Mouse (Mus musculus): ENCODE measurements around the gene Cln3.

Cln3 gene

DNA sequence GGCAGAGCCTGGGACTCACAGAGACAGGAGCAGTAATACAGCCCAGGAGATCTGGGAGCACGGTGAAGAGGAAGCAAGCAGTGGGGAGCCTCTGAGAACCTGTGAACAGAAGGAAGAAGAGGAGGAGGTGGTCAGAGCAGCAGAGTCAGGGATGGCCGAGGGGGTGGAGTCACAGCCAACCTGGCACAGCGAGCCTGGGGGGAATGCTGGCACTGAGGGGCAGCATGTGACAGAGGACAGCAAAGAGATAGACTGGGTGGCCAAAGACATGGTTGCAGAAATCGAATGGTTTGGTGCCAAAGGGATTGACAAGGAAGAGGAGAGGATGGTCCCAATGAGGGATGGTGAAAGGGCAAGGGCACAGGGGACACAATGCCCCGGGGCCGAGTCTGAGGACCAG, at the start of gene Cln3:
Cln3 (minus strand) TSS at position 101 of the 400 bp plus-strand sequence.
- in situ Hi-C loops (cut with MboI, MseI): no loop called here

DNA sequence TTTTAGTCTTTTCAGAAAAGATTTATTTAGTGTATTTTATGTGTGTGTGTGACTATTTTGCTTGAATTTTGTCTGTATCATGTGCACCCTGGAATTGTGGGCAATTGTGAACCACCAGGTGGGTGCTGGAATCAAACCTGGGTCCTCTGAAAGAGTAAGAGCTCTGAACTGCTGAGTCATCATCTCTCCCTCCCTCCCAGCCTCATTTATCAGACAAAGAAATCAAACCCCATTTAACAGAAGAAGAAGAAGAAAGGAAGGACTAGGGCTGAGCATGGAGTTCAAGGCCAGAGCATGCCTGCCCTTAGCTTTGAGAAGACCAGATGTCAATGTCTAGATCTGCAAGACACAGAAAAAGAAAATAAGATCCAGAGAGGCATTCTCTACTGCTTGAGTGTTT, 49.8 kb upstream of the Cln3 start:
- in situ Hi-C loops (cut with MboI, MseI): loop anchor here (5.0 kb wide), 1 partner anchor 58 kb away; no protein-coding TSS in a partner anchor

- in situ Hi-C loops (cut with MboI, MseI): no loop called here
Measured at GRCm38 (mm10) chr7:126632478-126632877, 46.9 kb upstream of the Cln3 start.

DNA sequence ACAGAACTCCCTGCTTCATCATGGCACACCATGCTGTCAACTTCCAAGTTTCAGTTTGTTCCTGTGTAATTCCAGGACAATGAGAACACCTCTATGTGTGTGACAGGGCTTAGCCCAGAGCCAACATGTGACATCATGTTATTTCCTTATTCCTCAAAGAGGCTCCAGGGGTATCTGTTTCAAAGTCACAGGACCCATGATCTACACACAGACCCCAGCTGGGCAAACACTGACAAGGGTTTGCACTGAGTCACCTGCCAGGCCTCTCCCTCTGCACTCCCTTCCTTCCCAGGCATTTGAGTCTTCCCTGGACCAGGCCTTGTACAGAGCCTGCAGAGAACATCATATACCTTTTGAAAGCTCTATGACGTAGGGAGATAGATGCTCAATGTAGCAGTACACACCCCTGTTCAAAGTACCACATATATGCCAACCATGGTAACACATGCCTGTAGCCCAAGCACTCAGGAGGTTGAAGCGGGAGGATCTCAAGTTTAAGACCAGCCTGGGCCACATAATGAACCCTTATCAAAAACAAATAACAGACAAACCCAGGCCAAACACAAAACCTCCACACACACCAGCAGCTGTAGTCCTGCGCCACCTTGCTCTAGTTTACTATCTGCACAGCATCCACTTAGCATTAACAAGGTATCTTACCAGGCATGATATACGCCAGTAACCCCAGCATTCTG, 45.4 kb upstream of the Cln3 start, which contains the start of gene Nupr1:
Nupr1 (minus strand) TSS at position 38 of the 695 bp plus-strand sequence.
- in situ Hi-C loops (cut with MboI, MseI): no loop called here

DNA sequence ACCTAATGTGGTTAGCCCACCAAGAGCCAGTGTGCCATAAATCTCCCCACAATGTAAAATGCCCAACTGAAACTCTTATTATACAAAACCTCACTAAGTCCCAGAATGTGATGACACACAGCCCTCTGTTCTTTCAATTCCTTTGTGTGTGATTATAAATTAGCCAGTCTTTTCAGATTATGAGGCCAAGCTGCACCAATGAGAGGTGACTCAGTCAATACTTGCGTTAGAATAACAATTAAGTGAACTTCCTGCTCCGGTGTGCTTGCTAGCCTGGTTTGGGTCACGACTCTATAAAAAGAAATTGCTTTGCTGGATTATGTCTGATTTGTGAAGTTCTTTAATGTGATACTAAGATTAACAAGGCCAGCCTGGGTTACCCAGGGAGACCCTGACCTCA, 44.3 kb upstream of the Cln3 start:
- in situ Hi-C loops (cut with MboI, MseI): no loop called here

DNA sequence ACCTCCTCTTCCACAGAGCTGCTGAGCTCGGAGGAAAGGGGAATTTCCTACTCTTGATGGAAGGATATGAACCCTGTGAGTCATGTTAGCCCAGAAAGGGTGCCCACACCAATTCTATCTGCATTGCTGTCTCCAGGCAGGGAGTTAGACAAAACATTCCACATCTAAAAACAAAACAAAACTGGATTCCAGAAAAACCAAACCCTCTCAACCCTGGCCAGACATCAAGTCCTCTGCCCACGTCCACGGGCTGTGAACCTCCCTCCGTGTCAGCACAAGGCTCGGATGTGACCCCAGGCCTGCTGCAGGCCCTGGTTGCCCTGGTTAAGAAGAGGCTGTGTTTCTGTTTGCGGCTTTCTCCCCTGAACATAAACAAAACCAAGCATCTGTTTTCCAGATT, 42.5 kb upstream of the Cln3 start:
- in situ Hi-C loops (cut with MboI, MseI): no loop called here

DNA sequence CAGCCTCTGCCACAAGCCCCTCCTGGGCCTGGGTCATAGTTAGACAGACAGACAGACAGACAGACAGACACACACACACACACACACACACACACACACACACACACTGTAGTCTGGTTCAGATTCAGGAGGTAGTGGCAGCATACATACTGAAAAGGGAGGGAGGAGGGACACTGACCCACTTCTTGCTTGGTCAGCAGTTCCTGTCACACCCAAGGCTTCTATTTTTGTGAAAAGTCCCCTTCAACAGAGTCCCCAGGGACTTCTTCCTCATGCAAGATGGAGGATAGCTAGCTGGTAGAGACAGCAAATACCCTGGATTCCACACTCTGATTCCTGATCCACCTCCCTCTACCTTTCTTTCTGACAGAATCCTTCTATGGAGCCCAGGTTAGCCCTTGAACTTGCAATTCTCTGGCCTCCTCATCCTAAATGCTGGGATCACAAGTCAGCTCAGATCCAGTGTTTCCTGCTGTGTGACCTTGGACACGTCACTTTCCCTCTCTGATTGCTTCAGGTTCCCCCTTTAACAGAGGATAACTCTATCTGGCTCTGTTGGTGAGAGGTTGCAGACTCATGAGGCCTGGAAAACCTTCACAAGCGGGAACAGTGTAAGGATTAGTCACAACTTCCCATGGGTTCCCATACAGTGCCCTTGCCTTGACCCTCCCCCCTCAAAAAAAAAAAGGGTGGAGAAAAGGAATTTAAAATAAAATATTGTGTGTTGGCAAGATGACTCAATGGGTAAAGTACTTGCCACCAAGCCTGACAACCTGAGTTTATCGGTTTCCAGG, 40.4 kb upstream of the Cln3 start:
- in situ Hi-C loops (cut with MboI, MseI): no loop called here

DNA sequence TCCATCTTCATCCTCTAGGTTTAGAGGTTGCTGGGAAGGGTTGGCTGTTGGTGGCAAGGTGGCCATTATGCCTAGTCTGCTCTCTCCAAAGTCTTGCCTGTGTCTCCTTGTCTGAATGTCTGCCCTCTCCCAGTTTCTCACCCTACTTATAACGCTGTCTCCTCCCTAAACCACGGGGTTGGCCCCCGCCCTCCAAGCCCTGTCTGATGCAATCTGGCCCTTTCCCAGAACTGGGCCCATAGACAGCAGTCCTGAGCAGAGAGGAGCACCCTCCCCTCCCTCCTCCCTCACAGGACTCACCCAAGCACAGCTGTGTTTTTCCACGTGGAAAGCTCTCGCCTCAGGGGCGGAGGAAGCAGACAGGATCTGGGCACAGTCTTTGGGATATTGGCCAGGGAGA, 39.8 kb upstream of the Cln3 start:
- in situ Hi-C loops (cut with MboI, MseI): no loop called here

DNA sequence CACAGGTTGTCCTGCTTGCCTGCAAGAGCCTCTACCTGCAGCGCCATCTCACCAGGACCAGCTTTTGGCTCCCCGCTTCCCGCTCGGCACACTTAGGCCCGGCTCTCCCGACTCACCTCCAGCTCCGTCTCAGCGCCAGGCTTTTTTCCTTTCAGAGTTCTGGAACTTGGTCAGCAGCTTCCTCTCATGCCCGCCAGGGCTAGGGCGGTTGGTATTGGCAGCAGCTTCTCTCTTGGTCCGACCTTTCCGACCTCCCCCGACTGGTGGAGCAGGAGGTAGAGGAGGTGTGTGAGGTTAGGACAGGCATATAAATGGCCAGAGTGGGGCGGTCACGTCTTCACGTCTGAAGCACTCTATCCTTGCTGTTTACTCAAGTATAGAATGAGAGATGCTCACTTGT, 39.2 kb upstream of the Cln3 start:
- in situ Hi-C loops (cut with MboI, MseI): no loop called here

DNA sequence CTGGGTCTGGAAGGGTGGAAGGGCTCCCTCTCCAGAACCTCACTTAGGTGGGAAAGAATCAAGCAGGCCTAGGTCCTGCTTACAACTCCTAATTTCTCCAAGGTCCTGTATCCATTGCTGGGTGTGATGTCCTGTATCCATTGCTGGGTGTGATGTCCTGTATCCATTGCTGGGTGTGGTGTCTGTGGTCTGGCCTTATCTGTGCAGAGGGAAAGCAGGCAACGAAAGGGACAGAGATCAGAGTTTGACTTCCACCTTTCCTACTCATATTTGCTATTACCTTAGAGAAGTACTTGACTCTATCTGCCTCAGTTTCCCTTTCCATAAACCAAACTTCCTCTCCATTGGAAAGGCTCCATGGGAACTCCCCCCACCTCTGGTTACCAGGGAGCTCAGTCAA, 37.8 kb upstream of the Cln3 start:
- in situ Hi-C loops (cut with MboI, MseI): no loop called here

DNA sequence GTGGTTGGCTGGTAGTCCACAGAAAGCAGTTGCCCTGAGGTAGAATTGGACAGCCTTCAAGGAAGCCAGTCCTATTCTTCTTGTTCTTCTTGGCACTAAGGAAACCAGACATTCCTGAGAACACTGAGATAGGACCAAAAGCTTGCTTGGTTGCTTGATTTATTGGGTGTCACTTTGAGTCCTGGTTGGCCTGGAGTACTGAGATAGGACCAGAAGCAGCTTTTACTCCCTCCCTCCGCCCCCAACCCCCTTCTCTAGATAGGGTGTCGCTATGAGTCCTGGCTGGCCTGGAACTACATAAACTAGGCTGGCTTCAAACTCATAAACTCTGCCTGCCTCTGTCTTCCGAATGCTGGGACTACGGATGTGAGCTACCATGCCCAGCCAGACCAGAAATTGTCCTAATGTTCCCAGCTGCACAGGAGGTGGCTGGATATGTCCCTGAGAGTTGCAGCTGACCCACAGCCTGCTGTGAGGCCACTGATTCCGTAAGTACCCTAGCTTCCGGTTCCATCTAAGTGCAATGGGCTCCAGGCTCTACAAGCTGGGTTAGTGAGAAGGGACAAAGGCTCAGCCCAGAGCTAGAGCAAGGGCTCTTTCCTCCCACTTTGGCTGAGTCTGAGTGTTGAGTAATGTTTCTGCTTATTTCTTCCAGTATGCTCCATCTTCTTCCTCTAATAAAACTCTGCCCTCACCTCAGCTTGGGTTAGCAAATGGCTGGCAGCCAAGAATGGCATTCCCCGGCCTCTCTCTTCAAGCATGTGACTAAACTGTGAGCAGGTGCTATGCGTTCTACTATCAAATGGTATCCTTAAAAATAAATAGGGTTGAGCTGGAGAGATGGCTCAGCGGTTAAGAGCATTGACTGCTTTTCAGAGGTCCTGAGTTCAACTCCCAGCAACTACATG, 36.1 kb upstream of the Cln3 start:
- in situ Hi-C loops (cut with MboI, MseI): no loop called here

- in situ Hi-C loops (cut with MboI, MseI): no loop called here
Measured at GRCm38 (mm10) chr7:126619559-126620275, 34.1 kb upstream of the Cln3 start.

GRCm38 (mm10) chr7:126616707-126617106, 31.1 kb upstream of the Cln3 start:
- in situ Hi-C loops (cut with MboI, MseI): no loop called here

DNA sequence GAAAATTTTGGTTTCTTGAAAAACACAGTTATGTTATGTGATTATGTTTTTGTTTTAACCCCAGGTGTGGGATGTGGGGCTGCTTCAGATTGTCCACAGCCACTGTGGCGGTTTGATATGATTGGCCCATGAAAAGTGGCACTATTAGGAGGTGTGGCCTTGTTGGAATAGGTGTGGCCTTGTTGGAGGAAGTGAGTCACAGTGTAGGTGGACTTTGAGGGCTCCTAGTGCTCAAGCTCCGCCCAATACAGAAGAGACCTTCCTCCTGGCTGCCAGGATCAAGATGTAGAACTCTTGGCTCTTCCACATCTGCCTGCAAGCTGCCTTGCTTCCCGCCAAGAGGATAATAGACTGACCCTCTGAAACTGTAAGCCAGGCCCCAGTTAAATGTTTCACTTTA, 27.1 kb upstream of the Cln3 start:
- in situ Hi-C loops (cut with MboI, MseI): no loop called here

GRCm38 (mm10) chr7:126607796-126608195, 22.2 kb upstream of the Cln3 start:
- in situ Hi-C loops (cut with MboI, MseI): no loop called here

DNA sequence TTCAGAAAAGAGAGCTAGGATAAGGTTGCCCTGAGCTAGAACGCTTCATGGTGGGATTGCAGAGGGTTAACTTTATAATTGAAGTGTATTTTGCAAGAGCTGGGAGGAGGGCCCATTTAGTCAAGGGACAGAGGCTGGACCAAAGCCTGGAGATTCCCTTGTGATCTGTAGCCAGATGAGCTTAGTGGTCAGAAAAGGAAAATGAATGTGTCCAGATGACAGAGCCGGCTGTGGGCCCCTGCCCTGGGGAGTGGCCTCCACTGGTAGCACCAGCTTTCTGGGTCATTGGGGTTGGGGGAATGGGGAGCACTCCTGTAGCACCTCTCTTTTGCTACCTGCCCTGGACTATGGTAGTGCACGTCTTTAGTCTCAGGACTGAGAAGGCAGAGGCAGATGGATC, 21.4 kb upstream of the Cln3 start:
- in situ Hi-C loops (cut with MboI, MseI): no loop called here

DNA sequence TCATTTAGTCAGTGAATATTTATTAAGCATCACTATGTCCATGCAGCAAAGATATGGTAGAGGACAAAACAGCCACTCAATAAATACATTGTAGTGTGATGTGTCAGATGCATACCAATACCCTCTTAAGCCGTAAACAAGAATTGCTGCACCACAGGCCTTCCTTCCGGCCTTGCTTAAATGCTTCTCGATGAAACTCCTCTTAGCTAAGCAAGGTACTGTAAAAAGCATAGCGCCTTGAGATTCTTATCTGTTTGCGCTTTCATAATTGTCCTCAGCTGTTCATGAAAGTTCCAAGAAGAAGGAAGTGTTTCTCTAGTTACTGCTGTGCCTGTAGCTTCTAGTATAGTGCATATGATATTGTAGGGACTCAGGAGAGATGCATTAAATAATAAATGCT, 21.0 kb upstream of the Cln3 start:
- in situ Hi-C loops (cut with MboI, MseI): no loop called here

DNA sequence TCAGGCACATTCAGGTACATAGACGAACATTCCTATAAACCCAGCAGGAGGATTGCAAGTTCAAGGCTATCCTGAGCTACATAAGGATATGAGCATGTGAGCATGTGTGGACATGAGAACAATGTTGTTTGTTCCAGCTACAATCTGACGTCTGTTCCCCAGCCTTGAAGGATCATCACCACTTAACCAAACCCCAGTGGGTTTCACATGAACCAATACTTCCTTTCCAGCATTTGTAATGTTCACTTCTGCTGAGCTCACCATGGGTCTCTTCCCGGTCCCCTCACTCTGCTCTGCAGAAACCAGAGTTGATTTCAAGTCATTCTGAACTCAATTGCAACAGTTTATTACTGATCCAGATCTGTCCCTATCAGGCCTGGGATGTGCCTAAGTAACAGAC, 17.0 kb upstream of the Cln3 start:
- in situ Hi-C loops (cut with MboI, MseI): no loop called here

- in situ Hi-C loops (cut with MboI, MseI): no loop called here
Measured at GRCm38 (mm10) chr7:126601896-126602295, 16.3 kb upstream of the Cln3 start.

DNA sequence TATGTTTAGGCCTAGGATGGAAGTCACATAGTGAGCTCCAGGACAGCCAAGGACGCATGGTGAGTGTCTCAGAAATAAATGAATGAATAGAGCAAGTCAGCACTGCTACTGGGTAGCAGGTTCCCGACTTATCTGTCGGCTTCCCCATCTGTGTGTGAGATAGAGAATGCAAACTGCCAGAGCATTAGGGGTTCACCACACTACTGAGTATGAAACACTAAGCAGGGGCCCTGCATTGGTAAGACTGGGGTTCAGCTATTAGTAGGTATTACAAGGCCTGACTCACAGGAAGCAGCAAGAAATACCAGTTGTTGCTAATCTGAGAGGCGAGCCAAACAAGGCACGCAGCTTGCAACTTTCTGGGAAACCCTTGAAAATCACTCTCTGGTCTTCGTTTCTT, 13.3 kb upstream of the Cln3 start:
- in situ Hi-C loops (cut with MboI, MseI): no loop called here

DNA sequence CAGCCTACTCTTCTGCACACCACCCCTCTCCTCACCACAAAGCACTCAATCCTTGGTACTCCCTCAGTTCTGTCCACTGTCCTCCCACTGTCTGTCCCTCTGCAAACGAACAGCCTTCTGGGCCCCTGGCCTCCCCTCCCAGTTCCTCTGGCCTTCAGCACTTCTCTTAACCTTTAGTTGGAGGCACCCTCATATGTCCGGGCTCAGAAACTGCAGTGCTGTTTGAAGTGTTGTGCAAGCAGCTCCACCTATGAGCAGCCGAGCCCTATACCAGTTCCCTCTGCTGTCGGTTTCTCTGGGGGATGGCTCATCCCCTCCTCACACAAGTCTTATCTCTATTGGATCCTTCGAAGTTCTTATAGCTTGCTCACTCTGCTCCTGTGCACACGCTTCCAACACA, 10.8 kb upstream of the Cln3 start:
- in situ Hi-C loops (cut with MboI, MseI): no loop called here

GRCm38 (mm10) chr7:126595890-126596289, 10.3 kb upstream of the Cln3 start:
- in situ Hi-C loops (cut with MboI, MseI): no loop called here

All from T-helper 1 cell (primary cell).